Mouse (Mus musculus) left cerebral cortex, postnatal 14 days (tissue): Measurements from ENCODE around the gene Ddrgk1. TPM values are rescaled to one million over a fixed set of nuclear protein-coding genes. Genes with fewer than 3 reads are reported as not detected.

Experiments used
- DNase-seq, 2 experiments: peaks; one replicate each; pipeline ENCODE4 v3.0.0; 2021 to 2022; ENCODE audit warnings: low spot score in 2 of 2, mixed read lengths in 1 of 2
- intact Hi-C: fragments of 180-260 bp; cut with DNase I; formaldehyde crosslinking; loops from one replicate; pipeline ENCODE4 v1.15.1; 2025
- long read RNA-seq, 2 experiments: library from polyadenylated mRNA; stranded (forward); transcript quantifications; one replicate each; pipeline ENCODE4 v2.0.0; 2021
- total RNA-seq, 2 experiments: library from RNA; stranded (reverse); gene quantifications; 2 replicates each; pipeline ENCODE4 v1.2.3; 2021

The Ddrgk1 gene
- total RNA-seq, result 10 to 100 TPM; 78.1 to 85.2 TPM
- long read RNA-seq, experiment 1, transcript Ddrgk1-201 (9 exons, 1,238 nt), result major isoform, 61 of 80 reads
- long read RNA-seq, experiment 1, partial matches to known transcripts, result 10 of 80 reads
- long read RNA-seq, experiment 1, other reads (novel, unspliced or antisense), result 9 of 80 reads
- long read RNA-seq, experiment 2, transcript Ddrgk1-201 (9 exons, 1,238 nt), result major isoform, 40 of 59 reads
- long read RNA-seq, experiment 2, partial matches to known transcripts, result 14 of 59 reads
- long read RNA-seq, experiment 2, other reads (novel, unspliced or antisense), result 5 of 59 reads

DNA sequence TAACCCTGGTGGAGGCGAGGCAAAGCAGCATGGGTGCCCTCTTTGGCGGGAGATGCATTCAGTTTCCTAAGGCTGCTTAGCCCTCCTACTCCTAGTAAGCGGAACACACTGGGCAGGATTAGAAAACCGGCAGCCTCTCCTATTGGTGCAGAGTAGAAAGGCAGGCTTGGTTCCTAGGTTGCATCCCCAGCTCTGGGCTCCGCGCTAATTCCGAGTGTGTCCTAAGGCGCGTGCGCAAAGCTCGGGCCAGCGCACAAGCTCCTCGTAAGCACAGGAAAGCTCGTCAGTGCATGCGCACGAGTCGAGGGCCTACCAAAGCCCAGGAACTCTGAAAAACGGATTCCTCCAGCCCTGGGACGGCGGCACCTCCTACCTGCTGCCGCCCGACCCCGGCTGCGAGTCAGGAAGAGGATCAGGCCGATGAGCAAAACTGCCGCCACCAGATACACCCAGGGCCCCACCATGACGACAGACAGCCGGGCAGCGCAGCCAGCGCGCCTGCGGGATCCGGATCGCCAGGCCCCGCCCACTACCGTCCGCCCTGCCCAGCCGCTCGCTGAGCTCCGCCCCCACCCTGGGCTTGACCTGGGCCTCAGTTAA, at the start of gene Ddrgk1:
Gene Ddrgk1, minus strand, starts transcription at position 558 of the 600 bp plus-strand sequence.
- DNase-seq, result peak; percentile 94 to 98
- intact Hi-C loops, result loop anchor here (5.0 kb wide), 1 partner anchor 102 kb away; the partner anchor contains the start of gene Mrps26

DNA sequence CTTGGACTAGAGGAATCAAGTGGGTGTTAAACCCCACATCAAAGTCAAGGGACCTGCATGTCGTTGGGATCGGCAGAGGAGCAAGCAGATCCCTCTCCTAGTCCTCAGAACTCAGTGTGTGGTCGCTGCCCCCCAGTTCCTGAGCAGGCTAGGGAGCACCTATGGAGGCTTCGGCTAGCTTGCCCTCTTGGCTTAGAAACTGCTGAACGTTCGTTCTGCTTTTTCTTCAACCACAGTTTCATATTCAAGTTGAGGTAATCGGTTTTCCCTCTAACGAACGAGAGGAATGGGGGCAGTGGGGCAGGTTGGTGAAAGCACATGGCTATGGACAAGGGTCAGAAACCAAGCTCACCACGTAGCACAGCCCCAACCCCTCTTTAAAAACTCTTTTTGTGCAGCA, 42.6 kb upstream of the Ddrgk1 start:
- intact Hi-C loops, result no loop called here

DNA sequence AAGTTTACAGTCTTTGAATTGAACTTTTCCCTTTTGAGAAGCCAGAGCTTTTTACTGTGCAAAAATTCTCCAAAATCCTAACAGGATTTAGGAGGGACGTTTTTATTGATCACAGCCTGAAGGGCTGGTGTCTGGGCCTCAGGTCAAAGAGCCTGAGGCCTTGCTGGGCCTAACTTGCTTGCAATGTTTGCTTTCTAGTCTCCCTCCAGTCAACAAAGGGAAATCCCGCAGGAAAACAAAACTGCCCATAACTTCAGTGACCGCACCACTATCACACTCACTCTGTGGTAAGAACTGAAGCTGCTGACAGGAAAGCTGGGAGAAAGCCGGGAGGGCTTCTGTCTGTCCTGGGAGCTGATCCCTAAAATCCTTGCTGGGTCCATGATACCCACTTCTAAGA, 42.1 kb upstream of the Ddrgk1 start:
- intact Hi-C loops, result no loop called here
- DNase-seq, result no peak

More for the DNA sequence above, 42.6 kb upstream of the Ddrgk1 start:
- DNase-seq, result no peak

GRCm38 (mm10) chr2:130705178-130705577, 40.7 kb upstream of the Ddrgk1 start:
- intact Hi-C loops, result no loop called here
- peak in 1 of 2 experiments; percentile 39 for DNase-seq

- intact Hi-C loops, result no loop called here
- no peak for DNase-seq
Observed at GRCm38 (mm10) chr2:130704040-130705001, 39.9 kb upstream of the Ddrgk1 start.

DNA sequence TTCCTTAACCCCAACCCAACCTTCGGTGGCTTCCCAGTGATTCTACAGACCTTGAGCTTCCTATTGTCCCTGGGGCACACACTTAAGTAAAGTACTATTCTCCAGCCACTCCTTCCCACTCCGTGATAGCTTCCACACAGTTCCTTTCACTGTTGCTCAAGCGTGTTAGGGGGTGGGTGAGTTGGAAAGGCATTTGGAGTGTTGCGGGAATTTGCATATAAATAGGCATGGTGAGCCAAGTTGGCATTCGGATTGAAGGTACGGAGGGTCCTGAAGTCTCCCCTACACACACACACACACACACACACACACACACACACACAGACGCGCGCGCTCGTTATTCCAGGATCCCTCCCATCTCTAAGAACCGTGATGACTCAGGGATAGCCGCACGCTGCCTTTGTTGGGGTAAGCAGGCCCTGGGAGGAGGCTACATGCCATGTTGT, 33.4 kb upstream of the Ddrgk1 start:
- intact Hi-C loops, result no loop called here
- DNase-seq, result peak in 1 of 2 experiments; percentile 37

DNA sequence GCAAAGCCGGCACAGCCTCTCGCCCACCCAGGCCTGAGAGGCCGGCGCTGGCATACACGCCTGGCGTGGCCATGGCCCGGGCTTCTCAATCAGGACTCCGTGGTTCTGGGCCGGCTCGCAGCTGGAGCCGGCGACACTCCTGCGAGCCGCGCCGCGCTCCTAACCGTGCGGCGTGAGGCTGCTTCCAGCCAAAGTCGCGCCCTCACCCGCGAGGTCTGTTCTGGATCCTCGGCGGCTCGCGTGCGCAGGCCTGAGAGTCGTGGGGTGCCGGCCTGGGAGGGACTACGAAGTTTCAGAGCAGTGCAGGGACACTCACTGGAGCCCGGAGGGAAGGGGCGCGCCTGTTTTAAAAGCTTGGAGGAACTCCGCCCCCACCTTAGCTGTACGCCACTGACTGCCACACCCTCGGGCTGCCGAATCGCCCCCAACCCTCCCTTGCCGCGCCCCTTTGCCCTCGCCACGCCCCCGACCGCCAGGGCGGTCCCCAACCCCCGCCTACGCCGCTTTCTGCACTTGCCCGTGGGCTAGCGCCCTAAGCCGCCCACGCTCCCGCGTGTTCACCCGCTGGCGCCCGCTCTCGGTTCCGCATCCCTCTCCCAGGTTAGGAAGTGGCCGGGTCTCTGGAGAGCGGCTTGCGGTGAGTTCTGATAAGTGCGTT, 32.8 kb upstream of the Ddrgk1 start, which contains the start of gene Slc4a11:
Gene Slc4a11, minus strand, starts transcription at position 367 of the 658 bp plus-strand sequence.
- intact Hi-C loops, result no loop called here

GRCm38 (mm10) chr2:130696700-130697152, 32.3 kb upstream of the Ddrgk1 start:
- intact Hi-C loops, result no loop called here
- DNase-seq, result no peak

More for the DNA sequence above, 32.8 kb upstream of the Ddrgk1 start, which contains the start of gene Slc4a11:
- peak; percentile 26 to 32 for DNase-seq

DNA sequence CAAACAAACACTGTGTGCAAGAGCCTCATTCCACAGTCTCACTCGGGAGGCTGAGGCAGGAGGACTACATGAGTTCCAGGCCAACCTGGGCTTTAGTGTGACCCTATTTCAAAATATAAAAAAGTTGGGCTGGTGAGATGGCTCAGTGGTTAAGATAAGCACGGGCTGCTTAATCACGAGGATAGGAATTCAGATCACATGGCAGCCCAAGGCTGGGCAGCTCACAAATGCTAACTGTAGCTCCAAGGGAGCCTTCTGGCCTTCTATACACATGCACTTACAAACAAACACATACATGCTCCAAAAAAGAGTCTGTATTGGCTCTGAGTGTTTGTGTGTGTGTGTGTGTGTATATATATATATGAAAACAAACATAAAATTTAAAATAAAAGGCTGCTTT, 29.1 kb upstream of the Ddrgk1 start:
- intact Hi-C loops, result no loop called here
- DNase-seq, result no peak

- no peak for DNase-seq
- intact Hi-C loops, result no loop called here
Observed at GRCm38 (mm10) chr2:130689011-130689410, 24.6 kb upstream of the Ddrgk1 start.

GRCm38 (mm10) chr2:130685426-130685825, 21.0 kb upstream of the Ddrgk1 start:
- intact Hi-C loops, result no loop called here
- no peak for DNase-seq

GRCm38 (mm10) chr2:130681531-130681930, 17.1 kb upstream of the Ddrgk1 start:
- no peak for DNase-seq

DNA sequence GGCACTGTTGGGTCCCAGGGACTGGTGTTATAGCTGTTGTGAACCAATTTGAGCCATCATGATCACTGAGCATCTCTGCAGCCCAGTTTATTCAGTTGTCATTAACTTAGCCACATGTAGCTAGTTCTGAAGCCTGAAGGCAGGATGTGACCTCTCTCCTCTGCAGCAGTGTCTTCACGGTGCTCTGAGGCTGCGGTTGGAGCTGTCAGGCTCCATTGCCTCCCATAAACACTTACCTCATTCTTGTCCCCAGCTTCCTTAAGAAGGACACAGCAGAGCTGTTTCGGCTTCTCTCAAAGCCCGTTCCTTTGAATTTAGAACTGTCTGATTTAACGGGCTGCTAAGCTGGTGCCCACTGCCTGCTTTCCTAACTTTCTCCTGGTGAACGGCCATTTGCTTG, 15.4 kb upstream of the Ddrgk1 start:
- no peak for DNase-seq
- intact Hi-C loops, result no loop called here

More at GRCm38 (mm10) chr2:130681531-130681930, 17.1 kb upstream of the Ddrgk1 start:
- intact Hi-C loops, result no loop called here

DNA sequence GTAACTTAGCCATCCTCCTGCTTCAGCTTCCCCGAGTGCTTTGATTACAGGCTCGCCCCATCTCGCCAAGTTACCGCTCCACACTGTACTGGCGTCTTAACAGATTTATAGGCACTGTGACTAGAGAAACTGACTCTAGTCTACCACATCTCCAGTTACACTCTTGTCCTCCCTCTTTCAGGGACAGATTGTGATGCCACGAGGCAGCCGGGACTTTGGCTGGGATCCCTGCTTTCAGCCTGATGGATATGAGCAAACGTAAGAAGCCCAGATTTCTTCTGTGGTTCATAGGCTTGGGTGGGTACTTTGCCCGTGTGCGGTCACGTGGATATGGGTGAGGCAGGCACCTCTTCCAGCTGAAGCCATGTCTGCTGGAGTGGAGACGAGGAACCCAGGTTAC, 14.7 kb upstream of the Ddrgk1 start:
- intact Hi-C loops, result no loop called here
- DNase-seq, result no peak

- no peak for DNase-seq
- intact Hi-C loops, result no loop called here
Observed at GRCm38 (mm10) chr2:130677211-130677610, 12.8 kb upstream of the Ddrgk1 start.

GRCm38 (mm10) chr2:130667559-130667958, 3.1 kb upstream of the Ddrgk1 start, which contains the start of gene Itpa:
Gene Itpa, plus strand, starts transcription at chr2:130667610.
- intact Hi-C loops, result no loop called here
- peak; percentile 85 for DNase-seq

GRCm38 (mm10) chr2:130663342-130663741, 1.1 kb downstream of the Ddrgk1 start:
- intact Hi-C loops, result loop anchor here (5.0 kb wide), 1 partner anchor 101 kb away; the partner anchor contains the start of gene Mrps26

GRCm38 (mm10) chr2:130658530-130658929, 5.9 kb downstream of the Ddrgk1 start:
- DNase-seq, result no peak
- intact Hi-C loops, result no loop called here

More at GRCm38 (mm10) chr2:130663342-130663741, 1.1 kb downstream of the Ddrgk1 start:
- no peak for DNase-seq

GRCm38 (mm10) chr2:130657541-130657940, 6.9 kb downstream of the Ddrgk1 start:
- intact Hi-C loops, result no loop called here
- DNase-seq, result peak; percentile 76 to 86
